20 mouse cellular contexts compared by ENCODE assay signal in genomic region chr5:72138256-72138655, GRCm38 (mm10). TPM values are rescaled to one million over a fixed set of nuclear protein-coding genes. Genes with fewer than 3 reads are reported as not detected.
A peak's percentile ranks its signal among the peaks of the same experiment; 100 is the strongest.
DNase-seq lines count a peak whose midpoint lies in the region; ATAC-seq and TF ChIP-seq lines count a peak whose summit lies in the region.
"Had no signal": no experiment of that assay in that cellular context is flagged by ENCODE, and none has a peak within 500 bp of the region (broad histone marks: within the 10 kb centered on the region; RNA-seq: fewer than 3 reads in every experiment).

No protein-coding gene starts in this region.

- 35% methylated on average over 7 of the region's 7 CpGs for WGBS in cerebellum, adult 2 months
- WGBS in midbrain, embryonic 11.5 days, result 85% methylated on average over 7 of the region's 7 CpGs
- WGBS in midbrain, embryonic 15.5 days, result 78% methylated on average over 7 of the region's 7 CpGs

- TF ChIP-seq CTCF in cerebellum, adult 2 months (IDR thresholded peaks at IDR 0.05; ENCODE audit: borderline replicate concordance, insufficient read depth, low read depth, low read length), result no peak

- H3K27me3 ChIP-seq in cerebellum, adult 2 months (ENCODE audit: control insufficient read depth, insufficient read depth, low read length), result no peaks in the 10 kb centered on the region
- no peaks in the 10 kb centered on the region for H3K27me3 ChIP-seq in midbrain, embryonic 11.5 days (ENCODE audit: control insufficient read depth, insufficient read depth, low read length)
- H3K27me3 ChIP-seq in midbrain, embryonic 15.5 days (replicated peaks), result no peaks in the 10 kb centered on the region
- H3K27me3 ChIP-seq in myocyte (ENCODE audit: control insufficient read depth, insufficient read depth, insufficient read length), result no peaks in the 10 kb centered on the region
- H3K27me3 ChIP-seq: embryonic facial prominence, embryonic 12.5 days; forebrain, embryonic 13.5 days; forebrain, embryonic 15.5 days; Patski had no signal

- H3K36me3 ChIP-seq in midbrain, embryonic 11.5 days (ENCODE audit: control insufficient read depth, insufficient read depth, low read length), result no peaks in the 10 kb centered on the region
- H3K36me3 ChIP-seq in midbrain, embryonic 15.5 days (replicated peaks), result no peaks in the 10 kb centered on the region
- no peaks in the 10 kb centered on the region for H3K36me3 ChIP-seq in myocyte (ENCODE audit: control insufficient read depth, insufficient read depth)
- H3K36me3 ChIP-seq: embryonic facial prominence, embryonic 10.5 days; embryonic facial prominence, embryonic 12.5 days; forebrain, embryonic 15.5 days had no signal

- no peak overlapping the region for H3K4me2 ChIP-seq in midbrain, embryonic 11.5 days
- no peak overlapping the region for H3K4me2 ChIP-seq in midbrain, embryonic 15.5 days
- H3K4me2 ChIP-seq in myocyte (ENCODE audit: low read depth), result peak overlapping the region; percentile 22
- H3K4me2 ChIP-seq: embryonic facial prominence, embryonic 12.5 days; forebrain, embryonic 13.5 days; forebrain, embryonic 15.5 days had no signal

- TF ChIP-seq POLR2A in cerebellum, adult 2 months (IDR thresholded peaks at IDR 0.05; ENCODE audit: borderline replicate concordance, insufficient read depth, low read length), result no peak
- no peak for TF ChIP-seq POLR2A in myocyte (IDR thresholded peaks at IDR 0.05; ENCODE audit: insufficient read length, low read depth)

- no peak for ATAC-seq in midbrain, embryonic 11.5 days (ENCODE audit: low FRiP score)
- no peak for ATAC-seq in midbrain, embryonic 15.5 days (replicated peaks)
- ATAC-seq: activated CD4-positive, CD25-positive, alpha-beta regulatory T cell, adult 4 months; forebrain, embryonic 13.5 days; forebrain, embryonic 15.5 days; forebrain, postnatal 0 days; Patski had no signal

- no peak overlapping the region for H3ac ChIP-seq in myocyte (ENCODE audit: control insufficient read depth, insufficient read length)

- DNase-seq in cerebellum, postnatal 14 days, result peak; percentile 61
- no peak for DNase-seq in cerebellum, adult 2 months
- peak; percentile 33 for DNase-seq in midbrain, embryonic 11.5 days (ENCODE audit: low spot score, missing footprints)
- no peak for DNase-seq in Muller cell, postnatal 12 days (ENCODE audit: inconsistent ontology term)
- DNase-seq: adrenal gland, adult 8-10 months; adrenal gland, postnatal 14 days; adrenal gland, postnatal 36 days; cerebellum, adult 11-12 months; cerebellum, adult 8-10 months; cerebellum, adult 9-11 months; cerebellum, postnatal 36 days; forebrain, postnatal 0 days had no signal

- H3K27ac ChIP-seq in cerebellum, adult 2 months (ENCODE audit: insufficient read depth, low read length), result no peak overlapping the region
- no peak overlapping the region for H3K27ac ChIP-seq in midbrain, embryonic 11.5 days (ENCODE audit: low read depth, low read length)
- H3K27ac ChIP-seq in midbrain, embryonic 15.5 days, result no peak overlapping the region
- H3K27ac ChIP-seq: embryonic facial prominence, embryonic 10.5 days; embryonic facial prominence, embryonic 12.5 days; forebrain, embryonic 13.5 days; forebrain, embryonic 15.5 days had no signal

- no peak overlapping the region for H3K9ac ChIP-seq in midbrain, embryonic 11.5 days (ENCODE audit: low read length)
- no peak overlapping the region for H3K9ac ChIP-seq in midbrain, embryonic 15.5 days
- H3K9ac ChIP-seq: embryonic facial prominence, embryonic 12.5 days; forebrain, embryonic 13.5 days; forebrain, embryonic 15.5 days; forebrain, postnatal 0 days had no signal

- H3K9me3 ChIP-seq in midbrain, embryonic 11.5 days (ENCODE audit: control insufficient read depth, low read length), result no peaks in the 10 kb centered on the region
- H3K9me3 ChIP-seq in midbrain, embryonic 15.5 days, result no peaks in the 10 kb centered on the region
- H3K9me3 ChIP-seq: embryonic facial prominence, embryonic 10.5 days; embryonic facial prominence, embryonic 12.5 days; forebrain, embryonic 13.5 days; forebrain, embryonic 15.5 days had no signal

- no peaks in the 10 kb centered on the region for H3K79me2 ChIP-seq in myocyte (ENCODE audit: control insufficient read depth, insufficient read depth)

- H3K4me3 ChIP-seq in cerebellum, adult 2 months (replicated peaks; ENCODE audit: insufficient read depth, low read depth, low read length), result no peak overlapping the region
- no peak overlapping the region for H3K4me3 ChIP-seq in midbrain, embryonic 11.5 days (ENCODE audit: low read depth, low read length)
- H3K4me3 ChIP-seq in midbrain, embryonic 15.5 days, result no peak overlapping the region
- no peak overlapping the region for H3K4me3 ChIP-seq in myocyte
- H3K4me3 ChIP-seq: embryonic facial prominence, embryonic 10.5 days; embryonic facial prominence, embryonic 12.5 days; forebrain, embryonic 13.5 days; forebrain, embryonic 15.5 days had no signal

- H3K4me1 ChIP-seq in cerebellum, adult 2 months (ENCODE audit: control insufficient read depth, insufficient read depth, low read length), result no peaks in the 10 kb centered on the region
- H3K4me1 ChIP-seq in midbrain, embryonic 11.5 days (ENCODE audit: control insufficient read depth, insufficient read depth, low read length), result no peaks in the 10 kb centered on the region
- H3K4me1 ChIP-seq in midbrain, embryonic 15.5 days, result no peaks in the 10 kb centered on the region
- H3K4me1 ChIP-seq: embryonic facial prominence, embryonic 10.5 days; embryonic facial prominence, embryonic 12.5 days; forebrain, embryonic 13.5 days had no signal

TF ChIP-seq in myocyte, 11 proteins besides CTCF, POLR2A, EP300 and RAD21:
- no peak for TF ChIP-seq USF1 (IDR thresholded peaks at IDR 0.05; ENCODE audit: low read depth)
- no peak for TF ChIP-seq TCF3 (IDR thresholded peaks at IDR 0.05; ENCODE audit: insufficient read length, low read depth)
- TF ChIP-seq POLR2AphosphoS2 (IDR thresholded peaks at IDR 0.05; ENCODE audit: insufficient read length, low read depth), result no peak
- no peak for TF ChIP-seq MYOD1 (IDR thresholded peaks at IDR 0.05; ENCODE audit: control insufficient read depth in 1 of 3, insufficient read length in 2 of 3, low read depth in 2 of 3)
- no peak for TF ChIP-seq REST (IDR thresholded peaks at IDR 0.05; ENCODE audit: insufficient read depth, insufficient read length)
- no peak for TF ChIP-seq CEBPB (IDR thresholded peaks at IDR 0.05; ENCODE audit: insufficient read depth, poor library complexity, severe bottlenecking)
- no peak for TF ChIP-seq TCF12 (IDR thresholded peaks at IDR 0.05; ENCODE audit: insufficient read depth, poor library complexity, severe bottlenecking)
- TF ChIP-seq E2F4 (IDR thresholded peaks at IDR 0.05; ENCODE audit: insufficient read depth), result no peak
- TF ChIP-seq SRF (IDR thresholded peaks at IDR 0.05; ENCODE audit: control insufficient read depth, insufficient read length, low read depth), result no peak

RNA-seq across cellular contexts. Expression of gene Commd8, which starts 29.7 kb away (rescaled TPM):
- 58.7 and 62.1 TPM in 2 replicates for polyA plus RNA-seq in cerebellum, adult 2 months (2012; rRNA removed)
- 210 and 233 TPM in 2 replicates for polyA plus RNA-seq in midbrain, embryonic 11.5 days (2014; fragmentation: Nextera tagmentation; extraction: Ambion mirVana)
- polyA plus RNA-seq in midbrain, embryonic 15.5 days (2015; fragmentation: Nextera tagmentation; extraction: Ambion mirVana), result 126 and 133 TPM in 2 replicates
- polyA plus RNA-seq in myocyte (2012; fragmentation: generic; extraction: Trizol), result 19.8 TPM

Comparison
In these comparisons a context has a peak if more than half of its experiments do, and no peak if none do; other contexts are left out.
1. DNase-seq: peak in cerebellum, postnatal 14 days (2 of 2) and midbrain, embryonic 11.5 days (single experiment); none in cerebellum, adult 2 months (0 of 2) and Muller cell, postnatal 12 days (single experiment).